Mouse (Mus musculus) lung, embryonic 16.5 days (tissue): ENCODE results near the gene Nmrk2. TPM values are rescaled to one million over a fixed set of nuclear protein-coding genes. Genes with fewer than 3 reads are reported as not detected.
"Not testable (repeated sequence)": the region's sequence is repeated elsewhere in the genome, so short reads cannot be mapped to it uniquely, and the experiment has no call there.

Experiments used
- ATAC-seq: fragments of 200-750 bp; cut with Nextera tagmentation; 2 replicates; pipeline ENCODE4 v1.8.0; 2017; ENCODE audit warnings: low read depth, mild to moderate bottlenecking, moderate library complexity
- H3K27ac ChIP-seq: fragments of 300-500 bp; sonication (generic); 2 replicates; pipeline ENCODE4 v1.5.1; 2014; ENCODE audit warnings: mild to moderate bottlenecking, control low read depth, low read length
- H3K27me3 ChIP-seq: fragments of 300-500 bp; sonication (generic); 2 replicates; pipeline ENCODE4 v1.6.1; 2014; ENCODE audit warnings: low read depth, low read length, mixed read lengths; ENCODE audit not compliant: control insufficient read depth, insufficient read depth
- H3K36me3 ChIP-seq: fragments of 300-500 bp; sonication (generic); 2 replicates; pipeline ENCODE4 v1.6.1; 2014; ENCODE audit warnings: low read length; ENCODE audit not compliant: control insufficient read depth, insufficient read depth
- H3K4me1 ChIP-seq: fragments of 300-500 bp; sonication (generic); replicated peaks from 2 replicates; pipeline ENCODE4 v1.6.1; 2014; ENCODE audit warnings: low read length, mixed read lengths; ENCODE audit not compliant: control insufficient read depth, insufficient read depth
- H3K4me2 ChIP-seq: fragments of 300-500 bp; sonication (generic); 2 replicates; pipeline ENCODE4 v1.6.1; 2014; ENCODE audit warnings: low read depth, low read length, control low read depth
- H3K4me3 ChIP-seq: fragments of 300-500 bp; sonication (generic); 2 replicates; pipeline ENCODE4 v1.5.1; 2014; ENCODE audit warnings: mild to moderate bottlenecking, low read length, control low read depth
- H3K9ac ChIP-seq: fragments of 300-500 bp; sonication (generic); 2 replicates; pipeline ENCODE4 v1.6.1; 2014; ENCODE audit warnings: low read length, control low read depth
- H3K9me3 ChIP-seq: fragments of 300-500 bp; sonication (generic); 2 replicates; pipeline ENCODE4 v1.6.1; 2016; ENCODE audit warnings: low read length; ENCODE audit not compliant: control insufficient read depth
- whole genome bisulfite sequencing: fragments of 180-500 bp; shearing (Covaris S2); extraction: QIAGEN DNeasy Blood & Tissue Kit; methylation state at CpG from one replicate; pipeline ENCODE4 v1.1.7; 2014; 5-methylcytosine and 5-hydroxymethylcytosine counted together
- polyA plus RNA-seq: library from polyadenylated mRNA; unstranded; fragments of >200 nt; fragmentation: Nextera tagmentation; extraction: Ambion mirVana; gene quantifications from 2 replicates; pipeline ENCODE4 v1.2.1, GENCODE M21; 2015

Nmrk2 gene
- polyA plus RNA-seq, 1 experiment from 2014 or later: 0.31 TPM

DNA sequence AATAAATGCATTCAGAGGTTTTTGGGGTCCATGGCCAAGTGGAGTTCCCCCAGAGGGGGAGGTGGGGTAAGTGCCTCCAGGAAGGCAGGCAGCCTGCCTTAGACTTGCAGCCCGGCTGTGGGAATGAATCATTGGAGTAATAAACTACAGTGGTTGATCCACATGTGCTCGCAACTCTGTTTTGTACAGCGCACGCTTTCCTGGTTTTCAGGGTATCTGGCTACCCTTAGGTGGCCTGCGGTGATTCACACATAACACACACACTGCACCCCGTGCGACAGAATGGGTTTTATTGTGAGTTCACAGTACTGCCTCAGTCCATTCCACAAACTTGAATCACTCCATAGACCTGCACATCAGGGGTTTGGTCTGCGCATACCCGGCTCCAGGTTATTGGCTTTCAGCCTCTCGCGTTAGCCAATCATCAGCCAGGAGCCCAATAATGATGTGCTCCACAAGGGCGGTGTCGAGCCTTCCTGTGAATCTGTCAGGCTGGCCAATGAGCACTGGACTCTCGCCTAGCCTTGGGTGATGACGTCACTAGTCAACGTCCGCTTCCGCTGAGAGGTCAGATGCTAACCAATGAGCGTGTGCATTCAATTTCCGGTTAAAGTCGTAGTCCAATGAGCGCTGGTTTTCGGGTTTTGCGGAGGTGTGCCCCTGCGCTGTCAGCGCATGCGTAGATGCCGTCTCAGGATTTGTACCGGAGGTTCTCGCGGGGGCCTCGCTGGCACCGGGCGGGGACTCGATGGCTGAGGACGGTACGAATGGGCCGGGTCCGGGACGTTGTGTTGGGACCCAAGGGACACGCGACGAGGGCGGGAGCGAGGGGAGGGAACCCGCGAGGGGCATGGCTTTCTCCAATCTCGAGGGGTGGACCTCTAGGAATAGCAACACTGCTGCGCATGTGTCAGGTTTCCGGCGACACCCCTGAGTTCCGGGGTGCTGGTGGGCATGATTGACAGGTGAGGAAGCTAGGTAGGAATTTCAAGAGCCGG, 19.2 kb downstream of the Nmrk2 start, which contains the start of gene Dapk3:
Gene Dapk3, plus strand, starts transcription at position 670 of the 998 bp plus-strand sequence.
- H3K4me3 ChIP-seq: peak within 1 kb of the TSS; percentile 69
- H3K4me1 ChIP-seq: peaks cover 37% of the 10 kb centered on the region
- H3K36me3 ChIP-seq: peaks cover 59% of the 10 kb centered on the region
- no peaks in the 10 kb centered on the region for H3K27me3 ChIP-seq
- peak within 1 kb of the TSS; percentile 78 for H3K9ac ChIP-seq
- peak within 1 kb of the TSS; percentile 93 for H3K27ac ChIP-seq
- H3K9me3 ChIP-seq: no peaks in the 10 kb centered on the region
- WGBS: 4% methylated on average over 53 of the region's 53 CpGs
- ATAC-seq: peak; percentile 94
- H3K4me2 ChIP-seq: peak within 1 kb of the TSS; percentile 60

- not testable (repeated sequence) for H3K9me3 ChIP-seq, H3K27me3 ChIP-seq, H3K4me2 ChIP-seq, ATAC-seq, H3K9ac ChIP-seq, H3K27ac ChIP-seq, H3K4me3 ChIP-seq
- WGBS: 67% methylated on average over 12 of the region's 12 CpGs
- H3K4me1 ChIP-seq: peaks cover 38% of the 10 kb centered on the region
- peaks cover 59% of the 10 kb centered on the region for H3K36me3 ChIP-seq
These were observed 20.0 kb downstream of the Nmrk2 start for GRCm38 (mm10) chr10:81181860-81182259.

- H3K4me2 ChIP-seq: no peak overlapping the region
- no peak for ATAC-seq
- H3K27me3 ChIP-seq: no peaks in the 10 kb centered on the region
- H3K27ac ChIP-seq: no peak overlapping the region
- WGBS: 90% methylated on average over 13 of the region's 13 CpGs
- no peak overlapping the region for H3K4me3 ChIP-seq
- H3K36me3 ChIP-seq: peaks cover 56% of the 10 kb centered on the region
- H3K4me1 ChIP-seq: peaks cover 39% of the 10 kb centered on the region
- H3K9me3 ChIP-seq: no peaks in the 10 kb centered on the region
- H3K9ac ChIP-seq: no peak overlapping the region
These were observed 20.9 kb downstream of the Nmrk2 start for GRCm38 (mm10) chr10:81180946-81181345.

DNA sequence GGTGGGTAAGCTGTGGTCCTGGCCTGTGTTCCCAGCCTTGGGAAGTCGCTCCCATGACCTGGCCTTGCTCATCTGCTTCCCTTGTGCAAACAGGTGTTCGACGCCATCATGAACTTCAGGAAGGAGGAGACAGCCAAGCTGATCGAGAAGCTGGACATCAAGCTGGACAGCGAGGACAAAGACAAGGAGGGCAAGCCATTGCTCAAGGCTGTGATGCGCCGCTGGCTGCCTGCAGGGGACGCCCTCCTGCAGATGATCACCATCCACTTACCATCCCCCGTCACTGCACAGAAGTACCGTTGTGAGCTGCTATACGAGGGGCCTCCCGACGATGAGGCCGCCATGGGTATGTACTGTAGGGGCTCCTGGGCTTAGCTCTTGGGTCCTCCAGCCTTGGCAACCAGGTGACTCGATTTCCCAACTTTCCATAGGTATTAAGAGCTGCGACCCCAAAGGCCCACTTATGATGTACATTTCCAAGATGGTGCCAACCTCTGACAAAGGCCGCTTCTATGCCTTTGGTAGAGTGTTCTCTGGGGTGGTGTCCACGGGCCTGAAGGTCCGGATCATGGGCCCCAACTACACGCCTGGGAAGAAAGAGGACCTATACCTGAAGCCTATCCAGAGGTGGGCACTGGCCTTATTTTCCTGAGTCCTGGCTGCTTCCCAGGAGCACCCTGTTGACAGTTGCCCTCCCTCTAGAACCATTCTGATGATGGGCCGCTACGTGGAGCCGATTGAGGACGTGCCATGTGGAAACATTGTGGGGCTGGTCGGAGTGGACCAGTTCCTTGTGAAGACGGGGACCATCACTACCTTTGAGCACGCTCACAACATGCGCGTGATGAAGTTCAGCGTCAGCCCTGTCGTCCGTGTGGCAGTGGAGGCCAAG, 22.2 kb downstream of the Nmrk2 start:
- H3K4me2 ChIP-seq: no peak overlapping the region
- H3K4me3 ChIP-seq: no peak overlapping the region
- no peaks in the 10 kb centered on the region for H3K9me3 ChIP-seq
- 84% methylated on average over 32 of the region's 32 CpGs for WGBS
- H3K27ac ChIP-seq: no peak overlapping the region
- H3K27me3 ChIP-seq: no peaks in the 10 kb centered on the region
- no peak for ATAC-seq
- H3K9ac ChIP-seq: no peak overlapping the region
- peaks cover 51% of the 10 kb centered on the region for H3K36me3 ChIP-seq
- H3K4me1 ChIP-seq: peaks cover 41% of the 10 kb centered on the region

DNA sequence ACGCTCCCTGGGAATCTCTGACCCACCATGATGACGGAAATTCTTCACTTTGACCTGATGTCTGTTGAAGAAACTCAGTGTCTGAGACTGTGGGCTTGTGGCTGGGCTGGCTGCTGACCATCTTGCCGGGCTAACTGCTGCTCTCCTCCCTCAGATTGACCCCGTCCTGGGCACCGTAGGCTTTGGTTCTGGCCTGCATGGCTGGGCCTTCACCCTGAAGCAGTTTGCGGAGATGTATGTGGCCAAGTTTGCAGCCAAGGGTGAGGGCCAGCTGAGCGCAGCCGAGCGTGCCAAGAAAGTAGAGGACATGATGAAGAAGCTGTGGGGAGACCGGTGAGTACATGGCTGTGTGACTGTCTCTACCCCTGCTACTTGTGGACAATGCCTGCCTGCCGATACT, 22.9 kb downstream of the Nmrk2 start:
- no peak overlapping the region for H3K9ac ChIP-seq
- H3K27ac ChIP-seq: no peak overlapping the region
- no peaks in the 10 kb centered on the region for H3K9me3 ChIP-seq
- peaks cover 50% of the 10 kb centered on the region for H3K36me3 ChIP-seq
- peaks cover 38% of the 10 kb centered on the region for H3K4me1 ChIP-seq
- no peak for ATAC-seq
- H3K4me3 ChIP-seq: no peak overlapping the region
- no peak overlapping the region for H3K4me2 ChIP-seq
- H3K27me3 ChIP-seq: no peaks in the 10 kb centered on the region
- WGBS: 87% methylated on average over 11 of the region's 11 CpGs

DNA sequence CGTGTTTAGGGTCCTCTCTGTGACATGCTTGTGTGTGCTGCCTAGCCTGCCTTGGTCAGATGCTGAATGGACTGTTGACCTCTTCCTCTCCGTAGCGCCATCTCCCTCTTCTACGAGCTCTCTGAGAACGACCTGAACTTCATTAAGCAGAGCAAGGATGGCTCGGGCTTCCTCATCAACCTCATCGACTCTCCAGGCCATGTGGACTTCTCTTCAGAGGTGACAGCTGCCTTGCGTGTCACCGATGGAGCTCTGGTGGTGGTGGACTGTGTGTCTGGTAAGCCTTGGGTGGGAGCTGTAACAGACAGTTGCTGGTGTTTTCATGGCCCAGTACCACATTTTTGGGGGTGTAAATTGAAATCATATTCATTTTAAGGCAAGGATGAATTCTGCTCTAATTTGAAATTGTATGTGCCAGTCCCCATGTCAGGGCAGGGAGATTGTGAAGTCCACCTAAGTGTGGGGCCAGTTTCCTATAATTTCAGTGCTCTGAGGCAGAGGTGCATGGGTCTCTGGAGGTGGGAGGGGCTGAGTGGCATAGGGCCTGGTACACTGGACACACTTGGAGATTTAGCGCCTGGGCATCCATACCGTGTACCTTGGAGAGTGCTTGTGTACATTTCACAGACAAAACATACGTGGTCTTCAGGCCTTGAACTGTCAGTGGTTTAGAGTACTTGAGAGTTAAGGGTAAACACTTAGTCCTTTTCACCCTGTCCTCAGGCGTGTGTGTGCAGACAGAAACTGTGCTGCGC, 23.7 kb downstream of the Nmrk2 start:
- ATAC-seq: no peak
- peak overlapping the region; percentile 81 for H3K4me3 ChIP-seq
- H3K4me1 ChIP-seq: peaks cover 38% of the 10 kb centered on the region
- H3K4me2 ChIP-seq: peak overlapping the region; percentile 90
- no peaks in the 10 kb centered on the region for H3K27me3 ChIP-seq
- H3K9ac ChIP-seq: peak overlapping the region; percentile 96
- H3K27ac ChIP-seq: no peak overlapping the region
- 40% methylated on average over 14 of the region's 14 CpGs for WGBS
- H3K36me3 ChIP-seq: peaks cover 50% of the 10 kb centered on the region
- H3K9me3 ChIP-seq: no peaks in the 10 kb centered on the region

- Histone ChIP-seq H3K4me3 (peak overlapping the region; percentile 81), H3K9me3 (no peaks in the 10 kb centered on the region), H3K4me2 (peak overlapping the region; percentile 90), H3K4me1 (peaks cover 38% of the 10 kb centered on the region), H3K27ac (peak overlapping the region; percentile 87), H3K9ac (peak overlapping the region; percentile 96), H3K27me3 (no peaks in the 10 kb centered on the region), H3K36me3 (peaks cover 50% of the 10 kb centered on the region)
- ATAC-seq: no peak
- 6% methylated on average over 16 of the region's 16 CpGs for WGBS
These were observed 24.3 kb downstream of the Nmrk2 start for GRCm38 (mm10) chr10:81177491-81177925.

DNA sequence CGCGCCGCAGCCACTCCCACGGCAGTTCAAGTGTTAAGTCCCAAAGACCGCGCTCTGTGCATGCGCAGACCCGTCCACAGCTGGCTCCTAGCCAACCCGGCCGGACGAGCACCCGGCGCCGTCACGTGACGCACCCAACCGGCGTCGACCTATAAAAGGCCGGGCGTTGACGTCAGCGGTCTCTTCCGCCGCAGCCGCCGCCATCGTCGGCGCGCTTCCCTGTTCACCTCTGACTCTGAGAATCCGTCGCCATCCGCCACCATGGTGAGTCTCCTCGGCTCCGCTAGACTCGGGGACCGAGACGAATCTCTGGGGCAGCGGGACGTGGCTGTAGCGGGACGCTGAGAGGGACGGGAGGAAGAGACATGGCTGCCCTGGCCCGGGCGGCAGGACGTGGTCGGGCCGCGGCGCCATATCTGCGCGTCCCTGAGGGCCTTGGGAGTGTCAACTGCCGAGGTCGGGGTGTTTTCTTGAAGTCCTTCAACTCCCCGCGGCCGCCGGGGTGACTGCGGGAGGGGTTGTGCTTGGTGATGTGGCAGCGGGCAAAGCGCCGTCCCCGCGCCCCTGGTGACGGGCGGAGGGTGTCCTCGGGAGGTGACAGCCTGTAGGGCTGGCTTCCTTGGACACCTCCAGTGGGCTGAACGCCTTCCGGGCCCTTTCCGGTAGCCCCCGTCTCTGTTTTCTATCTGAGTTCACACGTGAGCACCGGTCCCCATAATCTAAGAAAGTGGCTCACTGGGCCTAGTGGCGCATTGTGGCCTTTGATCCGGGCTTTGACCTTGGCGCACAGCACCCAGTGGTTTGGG, 25.2 kb downstream of the Nmrk2 start, which contains the start of gene Eef2:
Gene Eef2, plus strand, starts transcription at position 166 of the 806 bp plus-strand sequence.
- Histone ChIP-seq H3K36me3 (peaks cover 41% of the 10 kb centered on the region), H3K9ac (peak within 1 kb of the TSS; percentile 96), H3K9me3 (no peaks in the 10 kb centered on the region), H3K27me3 (no peaks in the 10 kb centered on the region), H3K4me3 (peak within 1 kb of the TSS; percentile 81), H3K4me1 (peaks cover 36% of the 10 kb centered on the region), H3K4me2 (peak within 1 kb of the TSS; percentile 90), H3K27ac (peak within 1 kb of the TSS; percentile 87)
- peak; percentile 87 for ATAC-seq
- WGBS: 0% methylated on average over 75 of the region's 77 CpGs
